Mouse (Mus musculus): Measurements from ENCODE around the gene Mfsd4b1. TPM values are rescaled to one million over a fixed set of nuclear protein-coding genes. Genes with fewer than 3 reads are reported as not detected.
"Not testable (repeated sequence)": the region's sequence is repeated elsewhere in the genome, so short reads cannot be mapped to it uniquely, and the experiment has no call there.

Gene Mfsd4b1
- polyA plus RNA-seq, 1 experiment from 2014 or later = 0.07 TPM

GRCm38 (mm10) chr10:40018261-40018860 lies 6.7 kb downstream of the Mfsd4b1 start:
- no peak for ATAC-seq (ENCODE audit: low FRiP score, low TSS enrichment)
- H3K27ac ChIP-seq (replicated peaks) = no peak overlapping the region

GRCm38 (mm10) chr10:40009591-40009990 lies 15.5 kb downstream of the Mfsd4b1 start:
- TF ChIP-seq CTCF (IDR thresholded peaks at IDR 0.05; ENCODE audit: low read depth) = no peak
- TF ChIP-seq EP300 (optimal IDR thresholded peaks at IDR 0.05) = no peak
- H3K27me3 ChIP-seq (ENCODE audit: control insufficient read depth, insufficient read depth, low read length) = no peaks in the 10 kb centered on the region
- no peaks in the 10 kb centered on the region for H3K4me1 ChIP-seq (replicated peaks; ENCODE audit: control insufficient read depth, insufficient read depth)

More at GRCm38 (mm10) chr10:40018261-40018860, 6.7 kb downstream of the Mfsd4b1 start:
- Histone ChIP-seq H3K27me3 (ENCODE audit: control insufficient read depth, insufficient read depth, low read length) (no peaks in the 10 kb centered on the region), H3K9ac (ENCODE audit: low read length) (no peak overlapping the region), H3K4me1 (replicated peaks; ENCODE audit: control insufficient read depth, insufficient read depth) (no peaks in the 10 kb centered on the region), H3K36me3 (ENCODE audit: control insufficient read depth, insufficient read depth, low read length) (no peaks in the 10 kb centered on the region), H3K4me3 (ENCODE audit: low read depth, low read length) (no peak overlapping the region), H3K4me2 (replicated peaks; ENCODE audit: low read depth) (no peak overlapping the region), H3K9me3 (ENCODE audit: control insufficient read depth, low read length) (no peaks in the 10 kb centered on the region)
- WGBS = 80% methylated on average over 5 of the region's 5 CpGs
- TF ChIP-seq EP300 (optimal IDR thresholded peaks at IDR 0.05) = no peak
- no peak for TF ChIP-seq CTCF (IDR thresholded peaks at IDR 0.05; ENCODE audit: low read depth)
- DNase-seq (ENCODE audit: low spot score) = no peak

GRCm38 (mm10) chr10:40008847-40009246 lies 16.2 kb downstream of the Mfsd4b1 start:
- not testable (repeated sequence) for H3K4me3 ChIP-seq (ENCODE audit: low read depth, low read length); H3K9ac ChIP-seq (ENCODE audit: low read length); H3K36me3 ChIP-seq (ENCODE audit: control insufficient read depth, insufficient read depth, low read length); H3K4me2 ChIP-seq (replicated peaks; ENCODE audit: low read depth); H3K4me1 ChIP-seq (replicated peaks; ENCODE audit: control insufficient read depth, insufficient read depth); H3K27me3 ChIP-seq (ENCODE audit: control insufficient read depth, insufficient read depth, low read length); H3K9me3 ChIP-seq (ENCODE audit: control insufficient read depth, low read length); DNase-seq (ENCODE audit: low spot score); ATAC-seq (ENCODE audit: low FRiP score, low TSS enrichment); H3K27ac ChIP-seq (replicated peaks)
- WGBS = 72% methylated on average over 4 of the region's 4 CpGs

More at GRCm38 (mm10) chr10:40009591-40009990, 15.5 kb downstream of the Mfsd4b1 start:
- ATAC-seq (ENCODE audit: low FRiP score, low TSS enrichment) (no peak), DNase-seq (ENCODE audit: low spot score) (no peak)
- Histone ChIP-seq H3K4me3 (ENCODE audit: low read depth, low read length) (no peak overlapping the region), H3K4me2 (replicated peaks; ENCODE audit: low read depth) (no peak overlapping the region), H3K9ac (ENCODE audit: low read length) (no peak overlapping the region), H3K36me3 (ENCODE audit: control insufficient read depth, insufficient read depth, low read length) (no peaks in the 10 kb centered on the region), H3K27ac (replicated peaks) (no peak overlapping the region), H3K9me3 (ENCODE audit: control insufficient read depth, low read length) (no peaks in the 10 kb centered on the region)
- WGBS = 78% methylated on average over 11 of the region's 11 CpGs

GRCm38 (mm10) chr10:40007953-40008352 lies 17.1 kb downstream of the Mfsd4b1 start:
- 83% methylated on average over 4 of the region's 4 CpGs for WGBS
- Histone ChIP-seq H3K27ac (replicated peaks) (no peak overlapping the region), H3K36me3 (ENCODE audit: control insufficient read depth, insufficient read depth, low read length) (no peaks in the 10 kb centered on the region), H3K9ac (ENCODE audit: low read length) (no peak overlapping the region), H3K4me1 (replicated peaks; ENCODE audit: control insufficient read depth, insufficient read depth) (no peaks in the 10 kb centered on the region), H3K9me3 (ENCODE audit: control insufficient read depth, low read length) (no peaks in the 10 kb centered on the region), H3K4me2 (replicated peaks; ENCODE audit: low read depth) (no peak overlapping the region), H3K27me3 (ENCODE audit: control insufficient read depth, insufficient read depth, low read length) (no peaks in the 10 kb centered on the region), H3K4me3 (ENCODE audit: low read depth, low read length) (no peak overlapping the region)
- ATAC-seq (ENCODE audit: low FRiP score, low TSS enrichment) (no peak), DNase-seq (ENCODE audit: low spot score) (no peak)
- TF ChIP-seq CTCF (IDR thresholded peaks at IDR 0.05; ENCODE audit: low read depth) = no peak
- no peak for TF ChIP-seq EP300 (optimal IDR thresholded peaks at IDR 0.05)

GRCm38 (mm10) chr10:40006963-40007362 lies 18.1 kb downstream of the Mfsd4b1 start:
- Histone ChIP-seq H3K4me2 (replicated peaks; ENCODE audit: low read depth) (no peak overlapping the region), H3K9me3 (ENCODE audit: control insufficient read depth, low read length) (no peaks in the 10 kb centered on the region), H3K36me3 (ENCODE audit: control insufficient read depth, insufficient read depth, low read length) (no peaks in the 10 kb centered on the region), H3K27me3 (ENCODE audit: control insufficient read depth, insufficient read depth, low read length) (no peaks in the 10 kb centered on the region), H3K27ac (replicated peaks) (no peak overlapping the region), H3K9ac (ENCODE audit: low read length) (no peak overlapping the region), H3K4me3 (ENCODE audit: low read depth, low read length) (no peak overlapping the region), H3K4me1 (replicated peaks; ENCODE audit: control insufficient read depth, insufficient read depth) (no peaks in the 10 kb centered on the region)
- ATAC-seq (ENCODE audit: low FRiP score, low TSS enrichment) (no peak), DNase-seq (ENCODE audit: low spot score) (peak; percentile 21)
- WGBS = 59% methylated on average over 10 of the region's 10 CpGs
- TF ChIP-seq EP300 (optimal IDR thresholded peaks at IDR 0.05) (no peak), CTCF (IDR thresholded peaks at IDR 0.05; ENCODE audit: low read depth) (no peak)

- Histone ChIP-seq H3K4me2 (replicated peaks; ENCODE audit: low read depth) (no peak overlapping the region), H3K36me3 (ENCODE audit: control insufficient read depth, insufficient read depth, low read length) (no peaks in the 10 kb centered on the region), H3K9ac (ENCODE audit: low read length) (no peak overlapping the region), H3K27ac (replicated peaks) (no peak overlapping the region), H3K4me3 (ENCODE audit: low read depth, low read length) (no peak overlapping the region), H3K9me3 (ENCODE audit: control insufficient read depth, low read length) (no peaks in the 10 kb centered on the region), H3K27me3 (ENCODE audit: control insufficient read depth, insufficient read depth, low read length) (no peaks in the 10 kb centered on the region), H3K4me1 (replicated peaks; ENCODE audit: control insufficient read depth, insufficient read depth) (no peaks in the 10 kb centered on the region)
- DNase-seq (ENCODE audit: low spot score) (no peak), ATAC-seq (ENCODE audit: low FRiP score, low TSS enrichment) (no peak)
- 85% methylated on average over 2 of the region's 2 CpGs for WGBS
- TF ChIP-seq CTCF (IDR thresholded peaks at IDR 0.05; ENCODE audit: low read depth) (no peak), EP300 (optimal IDR thresholded peaks at IDR 0.05) (no peak)
These were observed 24.3 kb downstream of the Mfsd4b1 start for GRCm38 (mm10) chr10:40000746-40001145.
